Mouse (Mus musculus) testis, adult 2 months (tissue): ENCODE results near the gene Plxnc1.

Experiments used
- CTCF ChIP-seq: fragments of 200-500 bp; IDR thresholded peaks from 2 replicates; pipeline ENCODE4 v1.5.1; 2012; ENCODE audit warnings: low read depth, mild to moderate bottlenecking, inconsistent platforms, low read length, moderate library complexity; ENCODE audit not compliant: control insufficient read depth, insufficient read depth, insufficient replicate concordance
- POLR2A ChIP-seq: fragments of 200-500 bp; IDR thresholded peaks from 2 replicates; pipeline ENCODE4 v1.6.1; 2012; ENCODE audit warnings: low read depth, mild to moderate bottlenecking, inconsistent platforms, low read length, moderate library complexity; ENCODE audit not compliant: control insufficient read depth

GRCm38 (mm10) chr10:94917354-94917753 is 27.3 kb downstream of the Plxnc1 start:
- TF ChIP-seq CTCF, result no peak
- TF ChIP-seq POLR2A, result no peak
